Mouse (Mus musculus) lung, postnatal 0 days (tissue): ENCODE measurements at regions not wholly inside any gene's neighbourhood (a gene's known extent, or its start where the extent isn't known, plus 50 kb on each side); places are given as distances from the start of the nearest gene placed in this dataset.

Source experiments
- CTCF ChIP-seq: IDR thresholded peaks from 2 replicates; pipeline ENCODE4 v1.5.1; 2016; ENCODE audit warnings: antibody characterized with exemption, mild to moderate bottlenecking
- EP300 ChIP-seq: IDR thresholded peaks from 2 replicates; pipeline ENCODE4 v1.6.1; 2016; ENCODE audit warnings: antibody characterized with exemption, mild to moderate bottlenecking, control low read depth

GRCm38 (mm10) chr4:4496181-4496580 is 297.0 kb downstream of the Impad1 start:
- TF ChIP-seq CTCF (no peak), EP300 (no peak)
